Mouse (Mus musculus) midbrain, embryonic 16.5 days (tissue): Measurements from ENCODE around the gene Rnf44. TPM values are rescaled to one million over a fixed set of nuclear protein-coding genes. Genes with fewer than 3 reads are reported as not detected.
A peak's percentile ranks its signal among the peaks of the same experiment; 100 is the strongest.

Experiments
- ATAC-seq: fragments of 200-750 bp; cut with Nextera tagmentation; 2 replicates; pipeline ENCODE4 v1.8.0; 2017; ENCODE audit warnings: moderate TSS enrichment
- H3K27ac ChIP-seq: fragments of 300-500 bp; sonication (generic); 2 replicates; pipeline ENCODE4 v1.5.1; 2014; ENCODE audit warnings: mild to moderate bottlenecking, low read length, mixed read lengths
- H3K27me3 ChIP-seq: fragments of 300-500 bp; sonication (generic); 2 replicates; pipeline ENCODE4 v1.6.1; 2014; ENCODE audit warnings: low read depth, low read length, mixed read lengths; ENCODE audit not compliant: control insufficient read depth, insufficient read depth
- H3K36me3 ChIP-seq: fragments of 300-500 bp; sonication (generic); 2 replicates; pipeline ENCODE4 v1.6.1; 2014; ENCODE audit warnings: mild to moderate bottlenecking, low read length, moderate library complexity, mixed read lengths; ENCODE audit not compliant: control insufficient read depth, insufficient read depth
- H3K4me1 ChIP-seq: fragments of 300-500 bp; sonication (generic); 2 replicates; pipeline ENCODE4 v1.6.1; 2014; ENCODE audit warnings: mild to moderate bottlenecking, low read length, mixed read lengths; ENCODE audit not compliant: control insufficient read depth, insufficient read depth
- H3K4me2 ChIP-seq: fragments of 300-500 bp; sonication (generic); 2 replicates; pipeline ENCODE4 v1.6.1; 2014; ENCODE audit warnings: mild to moderate bottlenecking, low read length, mixed read lengths
- H3K4me3 ChIP-seq: fragments of 300-500 bp; sonication (generic); 2 replicates; pipeline ENCODE4 v1.5.1; 2014; ENCODE audit warnings: low read depth, mild to moderate bottlenecking, low read length, moderate library complexity, mixed read lengths
- H3K9ac ChIP-seq: fragments of 300-500 bp; sonication (generic); 2 replicates; pipeline ENCODE4 v1.6.1; 2014; ENCODE audit warnings: low read depth, low read length, mixed read lengths
- H3K9me3 ChIP-seq: fragments of 300-500 bp; sonication (generic); replicated peaks from 2 replicates; pipeline ENCODE4 v1.6.1; 2014; ENCODE audit warnings: mild to moderate bottlenecking, low read length, mixed read lengths; ENCODE audit not compliant: control insufficient read depth, poor library complexity, severe bottlenecking
- WGBS: fragments of 180-500 bp; shearing (Covaris S2); extraction: QIAGEN DNeasy Blood & Tissue Kit; methylation state at CpG from one replicate; pipeline ENCODE4 v1.1.7; 2014; 5-methylcytosine and 5-hydroxymethylcytosine counted together
- polyA plus RNA-seq: library from polyadenylated mRNA; unstranded; fragments of >200 nt; fragmentation: Nextera tagmentation; extraction: Ambion mirVana; gene quantifications from 2 replicates; pipeline ENCODE4 v1.2.1, GENCODE M21; 2015

Rnf44 gene
- polyA plus RNA-seq, 1 experiment from 2014 or later: 65.3 TPM

DNA sequence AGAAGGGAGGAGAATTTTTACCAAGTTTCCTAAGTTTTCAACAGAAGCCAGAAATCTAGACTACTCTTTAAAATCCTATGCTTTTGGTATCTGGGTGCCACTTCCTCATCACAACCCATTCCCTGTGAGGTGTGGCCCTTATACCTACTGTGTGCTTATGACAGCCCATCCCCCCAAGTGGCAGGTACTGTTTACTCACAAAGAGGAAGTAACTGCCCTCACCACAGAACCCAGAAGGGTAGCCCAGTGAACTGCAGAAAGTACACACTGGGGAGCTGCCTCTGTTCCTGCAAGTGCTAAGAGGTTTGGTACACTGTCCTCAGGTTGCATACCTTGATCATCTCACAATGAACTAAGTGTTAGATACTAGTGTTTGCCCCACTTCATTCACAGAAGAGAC, 2.0 kb downstream of the Rnf44 start:
- H3K9ac ChIP-seq: no peak overlapping the region
- H3K27me3 ChIP-seq: no peaks in the 10 kb centered on the region
- no peak overlapping the region for H3K27ac ChIP-seq
- H3K4me2 ChIP-seq: no peak overlapping the region; the same call in 1 of the 2 replicates
- no peaks in the 10 kb centered on the region for H3K36me3 ChIP-seq
- no peak overlapping the region for H3K4me3 ChIP-seq
- no peaks in the 10 kb centered on the region for H3K9me3 ChIP-seq
- no peak for ATAC-seq
- H3K4me1 ChIP-seq: peaks cover 32% of the 10 kb centered on the region

- H3K9ac ChIP-seq: peak overlapping the region; percentile 23; the same call in 1 of the 2 replicates
- no peak for ATAC-seq
- no peaks in the 10 kb centered on the region for H3K27me3 ChIP-seq
- peaks cover 44% of the 10 kb centered on the region for H3K4me1 ChIP-seq
- H3K36me3 ChIP-seq: no peaks in the 10 kb centered on the region
- no peaks in the 10 kb centered on the region for H3K9me3 ChIP-seq
- no peak overlapping the region for H3K27ac ChIP-seq
- WGBS: 95% methylated on average over 8 of the region's 8 CpGs
- no peak overlapping the region for H3K4me2 ChIP-seq
- H3K4me3 ChIP-seq: no peak overlapping the region
Measured at GRCm38 (mm10) chr13:54690151-54690740, 3.5 kb downstream of the Rnf44 start.

GRCm38 (mm10) chr13:54687575-54688424, 5.9 kb downstream of the Rnf44 start:
- Histone ChIP-seq H3K27ac (peak overlapping the region; percentile 99), H3K4me3 (peak overlapping the region; percentile 90), H3K4me2 (peak overlapping the region; percentile 93), H3K36me3 (peaks cover 8% of the 10 kb centered on the region), H3K9me3 (no peaks in the 10 kb centered on the region), H3K4me1 (peaks cover 53% of the 10 kb centered on the region), H3K27me3 (no peaks in the 10 kb centered on the region), H3K9ac (peak overlapping the region; percentile 95)
- ATAC-seq: peak; percentile 92
- under 1% methylated on average over 66 of the region's 82 CpGs for WGBS

- Histone ChIP-seq H3K27ac (peak overlapping the region; percentile 99), H3K9ac (peak overlapping the region; percentile 95), H3K4me3 (peak overlapping the region; percentile 90), H3K9me3 (no peaks in the 10 kb centered on the region), H3K27me3 (no peaks in the 10 kb centered on the region), H3K4me1 (peaks cover 46% of the 10 kb centered on the region), H3K36me3 (peaks cover 15% of the 10 kb centered on the region), H3K4me2 (peak overlapping the region; percentile 93)
- WGBS: 0% methylated on average over 32 of the region's 35 CpGs
- ATAC-seq: peak; percentile 72
Measured at GRCm38 (mm10) chr13:54687096-54687495, 6.6 kb downstream of the Rnf44 start.

DNA sequence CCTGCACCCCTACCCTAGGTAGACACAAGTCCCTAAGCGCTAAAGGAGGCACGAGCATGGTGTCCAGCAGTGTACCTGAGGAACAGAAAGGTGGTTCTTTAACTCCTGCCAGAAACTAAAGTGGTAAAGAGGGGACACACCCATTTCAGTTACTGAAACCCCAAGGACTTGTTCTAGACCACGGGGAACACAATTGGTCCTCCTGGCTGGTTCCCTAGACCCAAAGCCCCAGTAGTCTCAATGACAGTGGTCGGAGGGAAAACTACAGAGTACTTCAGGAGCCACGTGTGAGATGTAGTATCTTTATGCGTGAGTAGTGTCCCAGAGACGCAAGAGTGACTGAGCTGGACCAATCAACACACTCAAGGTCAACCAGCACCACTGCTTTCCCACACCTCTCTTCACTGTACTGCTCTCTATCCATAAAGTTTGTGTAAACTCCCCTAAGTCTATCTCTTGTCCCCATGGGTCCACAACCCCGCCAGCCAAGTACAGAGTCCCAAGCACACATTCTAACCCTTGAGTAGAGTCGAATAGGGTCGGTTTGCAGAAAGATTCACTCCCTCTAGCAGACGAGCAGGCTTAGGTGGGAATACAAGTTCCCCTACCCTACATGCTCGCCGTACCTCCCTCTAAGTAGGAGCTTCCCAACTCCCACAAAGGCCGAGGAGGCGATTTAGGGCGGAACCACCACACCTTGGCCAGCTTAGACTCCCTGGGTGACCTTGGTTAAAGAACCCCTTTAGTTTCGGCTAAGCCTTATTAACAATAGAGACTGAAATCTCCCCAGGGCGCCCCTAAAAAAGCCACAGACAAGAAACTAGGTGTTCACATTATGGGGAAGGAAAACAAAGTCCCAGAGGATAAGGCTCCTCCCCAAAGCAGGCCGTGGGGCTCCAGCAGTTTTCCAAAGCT, 7.3 kb downstream of the Rnf44 start:
- H3K9me3 ChIP-seq: no peaks in the 10 kb centered on the region
- H3K27me3 ChIP-seq: no peaks in the 10 kb centered on the region
- peak overlapping the region; percentile 95 for H3K9ac ChIP-seq
- peak overlapping the region; percentile 90 for H3K4me3 ChIP-seq
- 5% methylated on average over 19 of the region's 19 CpGs for WGBS
- no peak for ATAC-seq
- H3K27ac ChIP-seq: peak overlapping the region; percentile 99
- H3K4me1 ChIP-seq: peaks cover 39% of the 10 kb centered on the region
- peaks cover 22% of the 10 kb centered on the region for H3K36me3 ChIP-seq
- peak overlapping the region; percentile 93 for H3K4me2 ChIP-seq

- H3K27ac ChIP-seq: peak overlapping the region; percentile 22; the same call in 1 of the 2 replicates
Measured at GRCm38 (mm10) chr13:54685174-54685573, 8.5 kb downstream of the Rnf44 start.

DNA sequence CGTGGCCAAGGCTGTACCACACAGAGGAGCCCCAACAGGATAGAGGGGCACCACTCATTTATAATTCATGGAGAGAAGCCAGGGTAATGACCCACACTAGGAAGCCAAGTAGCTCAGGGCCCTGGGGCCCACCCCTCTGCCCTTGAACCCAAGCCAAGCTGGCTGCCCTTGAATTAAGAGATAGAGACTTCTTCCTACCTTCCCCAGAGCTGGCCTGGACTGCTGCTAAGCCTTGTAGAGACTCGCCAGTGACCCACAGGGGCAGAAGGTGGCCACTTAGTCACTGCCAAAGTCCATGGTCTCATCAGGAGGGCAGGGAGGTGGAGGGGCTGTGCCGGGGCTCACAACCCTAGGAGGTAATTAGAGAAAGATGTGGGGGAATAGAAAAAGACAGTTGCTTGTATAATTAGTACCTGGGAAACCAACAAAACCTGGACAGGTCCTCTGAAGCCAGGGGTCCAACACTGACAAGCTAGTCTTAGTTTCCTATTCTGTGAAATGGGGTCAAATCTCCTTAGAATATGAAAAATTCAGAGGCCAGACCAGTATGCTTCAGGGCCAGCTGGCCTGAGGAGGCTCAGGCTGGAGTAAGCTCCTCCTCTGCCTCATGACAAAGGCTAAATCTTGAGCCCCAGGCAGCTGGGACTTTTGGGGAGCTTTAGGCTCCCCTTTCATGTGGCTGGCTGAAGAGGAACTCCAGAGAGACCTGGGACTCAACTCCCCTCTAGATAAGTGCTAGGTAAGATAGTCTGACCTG, 9.4 kb downstream of the Rnf44 start:
- Histone ChIP-seq H3K4me1 (peaks cover 30% of the 10 kb centered on the region), H3K27ac (no peak overlapping the region), H3K9ac (peak overlapping the region; percentile 95; the same call in 1 of the 2 replicates), H3K4me2 (peak overlapping the region; percentile 93), H3K9me3 (no peaks in the 10 kb centered on the region), H3K36me3 (peaks cover 39% of the 10 kb centered on the region), H3K4me3 (peak overlapping the region; percentile 90; the same call in 1 of the 2 replicates), H3K27me3 (no peaks in the 10 kb centered on the region)
- no peak for ATAC-seq
- WGBS: 73% methylated on average over 3 of the region's 3 CpGs

More at GRCm38 (mm10) chr13:54685174-54685573, 8.5 kb downstream of the Rnf44 start:
- H3K4me1 ChIP-seq: peaks cover 30% of the 10 kb centered on the region
- peaks cover 34% of the 10 kb centered on the region for H3K36me3 ChIP-seq
- H3K27me3 ChIP-seq: no peaks in the 10 kb centered on the region
- no peaks in the 10 kb centered on the region for H3K9me3 ChIP-seq
- peak overlapping the region; percentile 93 for H3K4me2 ChIP-seq
- peak overlapping the region; percentile 90 for H3K4me3 ChIP-seq
- peak overlapping the region; percentile 95 for H3K9ac ChIP-seq
- ATAC-seq: no peak
- 40% methylated on average over 2 of the region's 2 CpGs for WGBS

DNA sequence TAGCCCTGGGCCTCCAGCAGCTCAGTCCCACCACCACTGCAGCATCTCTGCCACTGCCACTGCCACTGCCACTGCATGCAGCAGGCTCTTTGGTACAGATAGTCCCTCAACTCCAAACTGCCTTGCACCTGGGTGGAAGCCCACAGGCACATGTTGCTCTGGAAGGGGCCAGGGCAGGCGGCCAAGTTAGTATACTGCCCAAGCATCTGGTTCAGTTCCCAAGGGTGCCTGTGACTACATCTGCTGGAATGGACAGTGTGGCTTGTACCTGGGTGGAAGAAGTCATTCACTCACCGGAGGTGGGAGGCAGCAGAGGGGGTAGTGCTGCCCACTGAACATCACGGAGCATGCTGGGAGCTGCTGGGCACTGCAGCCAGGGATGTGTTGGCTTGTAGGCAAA, 10.4 kb downstream of the Rnf44 start:
- ATAC-seq: no peak
- 92% methylated on average over 3 of the region's 3 CpGs for WGBS

More for the DNA sequence above, 10.4 kb downstream of the Rnf44 start:
- no peak overlapping the region for H3K4me3 ChIP-seq
- peaks cover 26% of the 10 kb centered on the region for H3K4me1 ChIP-seq
- H3K9me3 ChIP-seq: no peaks in the 10 kb centered on the region
- H3K27ac ChIP-seq: no peak overlapping the region
- H3K9ac ChIP-seq: no peak overlapping the region
- H3K27me3 ChIP-seq: no peaks in the 10 kb centered on the region
- H3K4me2 ChIP-seq: no peak overlapping the region
- H3K36me3 ChIP-seq: peaks cover 45% of the 10 kb centered on the region
